Mouse (Mus musculus) large intestine, adult 2 months (tissue): ENCODE results near the gene Gm27029. TPM values are rescaled to one million over a fixed set of nuclear protein-coding genes. Genes with fewer than 3 reads are reported as not detected.

Experiments used
- DNase-seq: peaks from one replicate; pipeline ENCODE4 v3.0.0-alpha.2; 2012; ENCODE audit warnings: low read depth, low spot score
- WGBS: fragments of 180-500 bp; shearing (Covaris S2); methylation state at CpG from one replicate; pipeline ENCODE4 v1.1.7; 2018; 5-methylcytosine and 5-hydroxymethylcytosine counted together
- polyA plus RNA-seq: library from polyadenylated mRNA; depleted of rRNA; stranded (reverse); fragments of >200 nt; gene quantifications from 2 replicates; pipeline ENCODE4 v1.2.3, GENCODE M21; 2012; rRNA removed

Gene Gm27029
- polyA plus RNA-seq, 1 experiment: 0.41 TPM

GRCm38 (mm10) chr11:101357505-101358182 lies 67.0 kb downstream of the Gm27029 start:
- WGBS: 41% methylated on average over 3 of the region's 3 CpGs
- DNase-seq: no peak

Other genes with a start within 250 kb of the Gm27029 start
- 9.2 and 16.9 TPM in 2 replicates for gene Ccr10, start 249.4 kb downstream of the Gm27029 start, polyA plus RNA-seq
- gene Ezh1, start 198.3 kb downstream of the Gm27029 start, polyA plus RNA-seq: 22.1 and 30.6 TPM in 2 replicates
- gene Ramp2, start 178.8 kb downstream of the Gm27029 start, polyA plus RNA-seq: 38.9 and 40.8 TPM in 2 replicates
- gene Vps25, start 171.1 kb downstream of the Gm27029 start, polyA plus RNA-seq: 80.6 and 82.2 TPM in 2 replicates
- gene Wnk4, start 164.2 kb downstream of the Gm27029 start, polyA plus RNA-seq: 4.5 and 5.1 TPM in 2 replicates
- 0.21 and 0.37 TPM in 2 replicates for gene Cntd1, start 145.8 kb downstream of the Gm27029 start, polyA plus RNA-seq
- gene Coa3, start 145.7 kb downstream of the Gm27029 start, polyA plus RNA-seq: 336 and 344 TPM in 2 replicates
- gene Becn1, start 122.5 kb downstream of the Gm27029 start, polyA plus RNA-seq: 59.8 and 107 TPM in 2 replicates
- gene Psme3, start 108.6 kb downstream of the Gm27029 start, polyA plus RNA-seq: 52.4 and 56.6 TPM in 2 replicates
- 4.3 and 6.9 TPM in 2 replicates for gene Aoc2, start 99.7 kb downstream of the Gm27029 start, polyA plus RNA-seq
- 10.9 and 16.1 TPM in 2 replicates for gene Aoc3, start 94.2 kb downstream of the Gm27029 start, polyA plus RNA-seq
- gene G6pc, start 57.2 kb downstream of the Gm27029 start, polyA plus RNA-seq: 5.1 and 20.6 TPM in 2 replicates
- 17.0 and 17.9 TPM in 2 replicates for gene Aarsd1, start 7.2 kb downstream of the Gm27029 start, polyA plus RNA-seq
- gene Rundc1, start 289 bp upstream of the Gm27029 start, polyA plus RNA-seq: 19.7 and 23.6 TPM in 2 replicates
- 1.8 and 3.2 TPM in 2 replicates for gene Ptges3l, start 537 bp upstream of the Gm27029 start, polyA plus RNA-seq
- gene Rpl27, start 17.5 kb upstream of the Gm27029 start, polyA plus RNA-seq: 386 and 502 TPM in 2 replicates
- 96.2 and 146 TPM in 2 replicates for gene Ifi35, start 23.6 kb upstream of the Gm27029 start, polyA plus RNA-seq
- 13.4 and 20.2 TPM in 2 replicates for gene Rnd2, start 40.2 kb upstream of the Gm27029 start, polyA plus RNA-seq
- 90.6 and 140 TPM in 2 replicates for gene Vat1, start 41.4 kb upstream of the Gm27029 start, polyA plus RNA-seq
- gene Brca1, start 127.2 kb upstream of the Gm27029 start, polyA plus RNA-seq: 1.3 and 2.1 TPM in 2 replicates
- gene Nbr1, start 127.4 kb upstream of the Gm27029 start, polyA plus RNA-seq: 58.9 and 105 TPM in 2 replicates
- 112 and 164 TPM in 2 replicates for gene Tmem106a, start 157.4 kb upstream of the Gm27029 start, polyA plus RNA-seq
- gene Gm11634, start 174.5 kb upstream of the Gm27029 start, polyA plus RNA-seq: not detected in 2 replicates
- 26.1 and 26.7 TPM in 2 replicates for gene Rdm1, start 202.4 kb upstream of the Gm27029 start, polyA plus RNA-seq
- gene Arl4d, start 240.7 kb upstream of the Gm27029 start, polyA plus RNA-seq: 26.3 and 36.9 TPM in 2 replicates